Mouse (Mus musculus) embryonic facial prominence, embryonic 14.5 days (tissue): Measurements from ENCODE around the gene Rps15a. TPM values are rescaled to one million over a fixed set of nuclear protein-coding genes. Genes with fewer than 3 reads are reported as not detected.
A peak's percentile ranks its signal among the peaks of the same experiment; 100 is the strongest.

Experiments used
- ATAC-seq: fragments of 200-750 bp; cut with Nextera tagmentation; 2 replicates; pipeline ENCODE4 v1.8.0; 2017; ENCODE audit warnings: low read depth, moderate number of reproducible peaks, moderate TSS enrichment
- DNase-seq: peaks from one replicate; pipeline ENCODE4 v3.0.0-alpha.2; 2015; ENCODE audit warnings: low spot score
- H3K27ac ChIP-seq: fragments of 300-500 bp; sonication (generic); replicated peaks from 2 replicates; pipeline ENCODE4 v1.5.1; 2014; ENCODE audit warnings: low read depth, mild to moderate bottlenecking, low read length, moderate library complexity
- H3K27me3 ChIP-seq: fragments of 300-500 bp; sonication (generic); replicated peaks from 2 replicates; pipeline ENCODE4 v1.6.1; 2014; ENCODE audit warnings: low read length; ENCODE audit not compliant: control insufficient read depth, insufficient read depth
- H3K36me3 ChIP-seq: fragments of 300-500 bp; sonication (generic); 2 replicates; pipeline ENCODE4 v1.6.1; 2014; ENCODE audit warnings: low read length, mixed read lengths; ENCODE audit not compliant: control insufficient read depth, insufficient read depth
- H3K4me1 ChIP-seq: fragments of 300-500 bp; sonication (generic); 2 replicates; pipeline ENCODE4 v1.6.1; 2014; ENCODE audit warnings: antibody characterized with exemption, low read length; ENCODE audit not compliant: control insufficient read depth, insufficient read depth
- H3K4me2 ChIP-seq: fragments of 300-500 bp; sonication (generic); 2 replicates; pipeline ENCODE4 v1.6.1; 2014; ENCODE audit warnings: low read depth, mild to moderate bottlenecking, low read length, moderate library complexity, mixed read lengths
- H3K4me3 ChIP-seq: fragments of 300-500 bp; sonication (generic); 2 replicates; pipeline ENCODE4 v1.5.1; 2014; ENCODE audit warnings: low read depth, mild to moderate bottlenecking, low read length
- H3K9ac ChIP-seq: fragments of 300-500 bp; sonication (generic); 2 replicates; pipeline ENCODE4 v1.6.1; 2014; ENCODE audit warnings: low read depth, mild to moderate bottlenecking, low read length, moderate library complexity, mixed read lengths
- H3K9me3 ChIP-seq: fragments of 300-500 bp; sonication (generic); 2 replicates; pipeline ENCODE4 v1.6.1; 2016; ENCODE audit warnings: low read length; ENCODE audit not compliant: control insufficient read depth
- WGBS: fragments of 180-500 bp; shearing (Covaris S2); extraction: QIAGEN DNeasy Blood & Tissue Kit; methylation state at CpG from one replicate; pipeline ENCODE4 v1.1.7; 2014; 5-methylcytosine and 5-hydroxymethylcytosine counted together
- polyA plus RNA-seq: library from polyadenylated mRNA; unstranded; fragments of >200 nt; fragmentation: Nextera tagmentation; extraction: Ambion mirVana; gene quantifications from 2 replicates; pipeline ENCODE4 v1.2.1, GENCODE M21; 2014

The Rps15a gene
- 887 and 1,013 TPM in 2 replicates for polyA plus RNA-seq

- DNase-seq (peak; percentile 99), ATAC-seq (peak; percentile 76)
- H3K36me3 ChIP-seq: peaks cover 72% of the 10 kb centered on the region
- H3K27me3 ChIP-seq: no peaks in the 10 kb centered on the region
- peak within 1 kb of the TSS; percentile 94 for H3K4me2 ChIP-seq
- H3K9ac ChIP-seq: peak within 1 kb of the TSS; percentile 100
- H3K4me3 ChIP-seq: peak within 1 kb of the TSS; percentile 93
- peak within 1 kb of the TSS; percentile 94 for H3K27ac ChIP-seq
- no peaks in the 10 kb centered on the region for H3K9me3 ChIP-seq
- 0% methylated on average over 40 of the region's 40 CpGs for WGBS
- peaks cover 29% of the 10 kb centered on the region for H3K4me1 ChIP-seq
These were observed at the start of gene Rps15a for GRCm38 (mm10) chr7:118115877-118116568. Gene Rps15a (minus strand): TSS chr7:118116188.

- DNase-seq (no peak), ATAC-seq (no peak)
- Histone ChIP-seq H3K9ac (no peak overlapping the region), H3K27ac (no peak overlapping the region), H3K27me3 (no peaks in the 10 kb centered on the region), H3K36me3 (peaks cover 69% of the 10 kb centered on the region), H3K9me3 (no peaks in the 10 kb centered on the region), H3K4me1 (no peaks in the 10 kb centered on the region), H3K4me2 (no peak overlapping the region), H3K4me3 (no peak overlapping the region)
- WGBS: 92% methylated on average over 8 of the region's 8 CpGs
These were observed 47.0 kb upstream of the Rps15a start for GRCm38 (mm10) chr7:118163006-118163405.

GRCm38 (mm10) chr7:118160121-118160520 lies 44.1 kb upstream of the Rps15a start:
- H3K36me3 ChIP-seq: peaks cover 73% of the 10 kb centered on the region
- WGBS: 91% methylated on average over 3 of the region's 3 CpGs

GRCm38 (mm10) chr7:118156461-118156860 lies 40.5 kb upstream of the Rps15a start:
- Histone ChIP-seq H3K9me3 (no peaks in the 10 kb centered on the region), H3K27me3 (no peaks in the 10 kb centered on the region), H3K4me1 (no peaks in the 10 kb centered on the region), H3K4me2 (no peak overlapping the region), H3K4me3 (no peak overlapping the region), H3K9ac (no peak overlapping the region), H3K27ac (no peak overlapping the region), H3K36me3 (peaks cover 91% of the 10 kb centered on the region)
- ATAC-seq (no peak), DNase-seq (no peak)
- WGBS: 97% methylated on average over 7 of the region's 7 CpGs

More at GRCm38 (mm10) chr7:118160121-118160520, 44.1 kb upstream of the Rps15a start:
- H3K27ac ChIP-seq: no peak overlapping the region
- H3K4me1 ChIP-seq: no peaks in the 10 kb centered on the region
- H3K9ac ChIP-seq: no peak overlapping the region
- ATAC-seq (no peak), DNase-seq (no peak)
- no peaks in the 10 kb centered on the region for H3K9me3 ChIP-seq
- H3K4me2 ChIP-seq: no peak overlapping the region
- no peaks in the 10 kb centered on the region for H3K27me3 ChIP-seq
- no peak overlapping the region for H3K4me3 ChIP-seq

- DNase-seq (no peak), ATAC-seq (no peak)
- 89% methylated on average over 6 of the region's 6 CpGs for WGBS
- no peaks in the 10 kb centered on the region for H3K9me3 ChIP-seq
- H3K27ac ChIP-seq: no peak overlapping the region
- no peak overlapping the region for H3K4me3 ChIP-seq
- H3K36me3 ChIP-seq: peaks cover 85% of the 10 kb centered on the region
- no peaks in the 10 kb centered on the region for H3K4me1 ChIP-seq
- H3K9ac ChIP-seq: no peak overlapping the region
- no peaks in the 10 kb centered on the region for H3K27me3 ChIP-seq
- no peak overlapping the region for H3K4me2 ChIP-seq
These were observed 38.2 kb upstream of the Rps15a start for GRCm38 (mm10) chr7:118154150-118154549.

- H3K4me3 ChIP-seq: no peak overlapping the region
- no peaks in the 10 kb centered on the region for H3K9me3 ChIP-seq
- no peak overlapping the region for H3K27ac ChIP-seq
- no peak for DNase-seq
- H3K4me1 ChIP-seq: no peaks in the 10 kb centered on the region
- no peak overlapping the region for H3K4me2 ChIP-seq
- H3K36me3 ChIP-seq: peaks cover 93% of the 10 kb centered on the region
- H3K27me3 ChIP-seq: no peaks in the 10 kb centered on the region
- H3K9ac ChIP-seq: no peak overlapping the region
- no peak for ATAC-seq
- 78% methylated on average over 3 of the region's 3 CpGs for WGBS
These were observed 27.6 kb upstream of the Rps15a start for GRCm38 (mm10) chr7:118143602-118144001.

GRCm38 (mm10) chr7:118143123-118143522 lies 27.1 kb upstream of the Rps15a start:
- Histone ChIP-seq H3K9me3 (no peaks in the 10 kb centered on the region), H3K36me3 (peaks cover 90% of the 10 kb centered on the region), H3K27ac (no peak overlapping the region), H3K27me3 (no peaks in the 10 kb centered on the region), H3K4me2 (no peak overlapping the region), H3K4me3 (no peak overlapping the region), H3K4me1 (no peaks in the 10 kb centered on the region), H3K9ac (no peak overlapping the region)
- WGBS: 88% methylated on average over 4 of the region's 4 CpGs
- no peak for ATAC-seq
- DNase-seq: no peak

GRCm38 (mm10) chr7:118141271-118141670 lies 25.3 kb upstream of the Rps15a start:
- Histone ChIP-seq H3K4me1 (no peaks in the 10 kb centered on the region), H3K4me3 (no peak overlapping the region), H3K36me3 (peaks cover 92% of the 10 kb centered on the region), H3K9ac (no peak overlapping the region), H3K4me2 (no peak overlapping the region), H3K27me3 (no peaks in the 10 kb centered on the region), H3K9me3 (no peaks in the 10 kb centered on the region), H3K27ac (no peak overlapping the region)
- ATAC-seq (no peak), DNase-seq (no peak)
- 95% methylated on average over 7 of the region's 7 CpGs for WGBS

GRCm38 (mm10) chr7:118135128-118135527 lies 19.1 kb upstream of the Rps15a start:
- no peak overlapping the region for H3K27ac ChIP-seq
- DNase-seq (peak; percentile 13), ATAC-seq (no peak)
- H3K4me2 ChIP-seq: no peak overlapping the region
- no peaks in the 10 kb centered on the region for H3K4me1 ChIP-seq
- 77% methylated on average over 11 of the region's 11 CpGs for WGBS
- H3K36me3 ChIP-seq: peaks cover 57% of the 10 kb centered on the region
- H3K4me3 ChIP-seq: no peak overlapping the region
- H3K9me3 ChIP-seq: no peaks in the 10 kb centered on the region
- no peak overlapping the region for H3K9ac ChIP-seq
- no peaks in the 10 kb centered on the region for H3K27me3 ChIP-seq
